Mouse (Mus musculus) cerebellum, postnatal 14 days (tissue): ENCODE data around the gene Hba-a1.
"Not testable (repeated sequence)": the region's sequence is repeated elsewhere in the genome, so short reads cannot be mapped to it uniquely, and the experiment has no call there.

ENCODE experiments used
- DNase-seq, 2 experiments: peaks; one replicate each; pipeline ENCODE4 v3.0.0; 2021; ENCODE audit warnings: mixed read lengths in 2 of 2

The Hba-a1 gene

DNA sequence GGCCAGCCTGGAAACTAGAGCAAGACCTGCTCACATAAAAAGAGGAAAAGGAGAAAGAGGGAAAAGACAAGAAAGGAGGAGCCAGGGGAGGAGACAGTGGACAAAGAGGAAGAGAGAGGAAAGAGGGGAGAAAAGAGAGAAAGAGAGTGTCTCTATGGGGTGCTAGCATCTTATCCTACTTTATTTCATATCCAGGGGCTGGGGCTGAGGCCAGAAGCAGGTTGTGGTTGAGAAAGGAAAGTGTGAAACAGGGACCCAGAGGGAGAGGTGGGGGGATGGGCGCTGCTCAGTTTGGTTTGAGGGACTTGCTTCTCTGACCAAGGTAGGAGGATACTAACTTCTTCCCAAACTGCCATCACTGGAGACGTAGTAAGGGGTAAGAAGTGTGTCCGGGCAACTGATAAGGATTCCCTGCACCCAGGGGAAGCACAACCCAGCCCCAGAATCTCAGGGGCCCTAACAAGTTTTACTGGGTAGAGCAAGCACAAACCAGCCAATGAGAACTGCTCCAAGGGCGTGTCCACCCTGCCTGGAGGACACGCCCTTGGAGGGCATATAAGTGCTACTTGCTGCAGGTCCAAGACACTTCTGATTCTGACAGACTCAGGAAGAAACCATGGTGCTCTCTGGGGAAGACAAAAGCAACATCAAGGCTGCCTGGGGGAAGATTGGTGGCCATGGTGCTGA, at the start of gene Hba-a1:
Gene Hba-a1, plus strand, starts transcription at position 421 of the 687 bp plus-strand sequence.
- not testable (repeated sequence) for DNase-seq

DNA sequence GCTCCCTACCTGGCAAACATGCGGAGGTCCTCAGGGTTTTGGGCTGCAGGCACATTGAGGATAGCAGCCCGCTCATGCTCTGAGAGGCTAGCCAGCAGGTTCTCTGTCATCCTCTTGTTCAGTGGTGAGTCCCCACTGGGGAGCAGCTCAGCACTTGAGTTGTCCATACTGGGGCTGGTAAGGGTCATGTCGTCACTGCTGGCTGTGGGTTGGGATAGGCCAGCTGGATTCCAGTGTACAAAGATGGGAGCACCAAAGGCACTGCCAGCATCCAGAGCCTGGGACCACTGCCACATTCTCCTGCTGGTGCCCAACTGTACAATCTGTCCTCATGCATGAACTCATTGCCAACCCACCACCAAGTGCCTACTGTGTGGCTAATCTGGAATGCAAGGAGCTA, 49.4 kb upstream of the Hba-a1 start:
- DNase-seq = peak; percentile 84

DNA sequence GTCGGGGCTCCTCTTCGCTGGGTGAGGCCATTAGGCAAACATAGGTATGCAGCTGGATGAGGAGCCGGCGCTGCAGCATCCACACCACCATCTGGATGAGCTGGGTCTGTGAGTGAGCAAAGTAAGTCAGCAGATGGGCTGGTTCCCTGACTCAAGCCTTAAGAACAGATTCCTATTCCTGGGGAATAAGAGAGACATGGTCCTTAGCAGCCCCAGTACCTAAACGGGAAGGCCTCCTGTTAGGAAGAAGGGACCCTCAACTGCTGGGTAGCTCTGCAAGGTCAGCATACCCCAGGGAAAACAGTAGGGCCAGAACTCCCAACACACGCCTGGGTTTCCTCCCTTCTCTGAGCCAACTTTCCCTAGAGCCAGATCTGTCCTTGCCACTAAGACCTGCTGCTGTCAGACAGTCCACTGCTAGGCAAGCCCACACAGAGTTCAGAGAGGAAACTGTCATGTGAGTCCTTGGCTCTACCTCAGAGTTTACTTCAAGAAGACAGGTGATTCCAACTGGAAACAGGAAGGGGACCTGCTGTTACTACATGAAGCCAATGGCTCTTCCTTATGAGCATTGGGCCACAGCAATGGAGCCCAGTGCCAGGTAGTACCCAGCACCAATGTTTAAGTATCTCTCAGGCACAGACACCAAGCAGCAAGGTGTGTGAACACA, 48.4 kb upstream of the Hba-a1 start:
- peak in 1 of 2 experiments; percentile 37 for DNase-seq

DNA sequence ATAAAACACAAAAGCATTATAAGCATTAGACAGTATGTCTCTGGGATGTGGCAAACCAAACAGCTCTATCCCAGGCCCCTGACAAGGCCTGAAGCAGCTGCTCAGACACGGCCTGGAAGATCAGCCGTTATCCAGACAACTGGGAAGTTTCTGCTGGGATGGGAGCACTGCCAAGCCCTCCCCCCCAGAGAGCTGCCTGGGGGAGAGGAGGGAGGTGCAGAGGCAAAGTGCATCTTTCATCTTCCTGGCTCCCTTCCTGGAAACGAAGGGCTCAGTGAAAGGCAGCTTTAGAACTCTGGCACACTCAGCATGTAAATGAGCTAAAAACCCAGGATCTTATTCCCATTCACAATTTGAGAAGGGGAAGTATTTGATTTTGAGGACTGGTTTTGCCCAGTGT, 47.7 kb upstream of the Hba-a1 start:
- DNase-seq = peak; percentile 68 to 72

DNA sequence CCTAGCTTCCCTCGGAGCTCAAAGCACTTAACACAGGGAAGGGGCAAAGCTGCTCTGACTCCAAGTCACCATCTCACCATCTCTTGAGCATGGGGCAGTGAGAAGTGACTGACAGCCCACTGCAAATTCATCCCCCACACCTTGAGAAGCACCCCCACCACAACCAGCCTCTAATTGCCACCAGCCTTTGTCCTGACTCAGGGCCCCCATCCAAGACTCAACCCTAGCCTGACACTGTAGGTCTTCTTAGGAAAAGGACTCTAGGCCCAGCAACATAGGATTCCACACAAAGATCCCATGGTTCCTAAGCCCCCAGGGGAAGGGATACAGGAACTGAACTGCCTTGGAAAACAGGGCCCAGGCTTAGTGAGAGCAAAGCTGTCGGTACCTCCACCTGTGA, 47.2 kb upstream of the Hba-a1 start:
- peak in 1 of 2 experiments; percentile 26 for DNase-seq

DNA sequence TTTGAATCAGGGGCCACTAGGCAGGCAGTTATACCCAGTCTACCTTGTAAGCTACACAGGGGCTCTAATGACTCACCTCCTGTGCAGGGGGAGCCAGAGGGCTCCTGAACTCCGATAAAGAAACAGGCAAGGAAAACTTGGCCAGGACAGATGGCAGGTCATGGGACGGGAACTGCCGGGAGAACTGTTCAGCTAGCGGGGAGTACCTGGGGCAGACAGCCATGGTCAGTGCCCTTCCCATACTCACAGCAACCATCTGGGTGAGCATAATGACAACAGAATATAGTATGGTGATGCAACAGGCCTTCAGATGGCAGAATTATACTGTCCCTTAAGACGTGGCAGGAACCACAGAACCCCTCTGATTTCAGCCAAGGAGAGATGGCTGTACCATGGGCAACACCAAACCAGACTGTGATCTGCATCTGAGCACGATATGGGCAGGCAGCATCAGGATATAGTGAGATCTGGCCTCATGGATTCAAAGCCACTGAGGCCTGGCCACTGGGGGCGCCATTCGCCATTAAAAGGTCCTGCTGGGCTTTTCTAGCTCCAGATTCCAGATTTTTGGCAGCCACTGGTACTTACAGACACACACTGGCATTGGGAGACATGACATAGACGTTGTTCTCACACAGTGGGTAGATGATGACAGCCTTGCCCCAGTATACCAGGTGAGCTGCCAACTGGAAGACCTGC, 46.5 kb upstream of the Hba-a1 start:
- DNase-seq = peak; percentile 81 to 93

DNA sequence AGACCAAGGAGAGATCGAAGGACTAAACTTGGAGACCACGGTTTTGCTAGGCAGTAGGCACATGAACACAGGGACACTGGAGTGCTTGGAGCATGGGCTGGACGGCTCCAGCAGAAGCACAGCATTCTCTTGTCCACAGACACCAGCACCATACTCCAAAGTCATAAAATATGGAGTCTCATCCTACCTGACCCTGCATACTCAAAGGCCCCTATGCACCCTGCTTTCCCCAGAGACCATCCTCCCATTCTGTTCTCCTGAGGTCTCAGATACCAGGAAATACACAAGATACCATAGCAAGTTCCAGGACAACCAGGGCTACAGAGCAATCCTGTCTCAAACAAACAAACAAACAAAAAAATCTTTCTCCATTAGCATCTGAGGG, 45.9 kb upstream of the Hba-a1 start:
- no peak for DNase-seq

DNA sequence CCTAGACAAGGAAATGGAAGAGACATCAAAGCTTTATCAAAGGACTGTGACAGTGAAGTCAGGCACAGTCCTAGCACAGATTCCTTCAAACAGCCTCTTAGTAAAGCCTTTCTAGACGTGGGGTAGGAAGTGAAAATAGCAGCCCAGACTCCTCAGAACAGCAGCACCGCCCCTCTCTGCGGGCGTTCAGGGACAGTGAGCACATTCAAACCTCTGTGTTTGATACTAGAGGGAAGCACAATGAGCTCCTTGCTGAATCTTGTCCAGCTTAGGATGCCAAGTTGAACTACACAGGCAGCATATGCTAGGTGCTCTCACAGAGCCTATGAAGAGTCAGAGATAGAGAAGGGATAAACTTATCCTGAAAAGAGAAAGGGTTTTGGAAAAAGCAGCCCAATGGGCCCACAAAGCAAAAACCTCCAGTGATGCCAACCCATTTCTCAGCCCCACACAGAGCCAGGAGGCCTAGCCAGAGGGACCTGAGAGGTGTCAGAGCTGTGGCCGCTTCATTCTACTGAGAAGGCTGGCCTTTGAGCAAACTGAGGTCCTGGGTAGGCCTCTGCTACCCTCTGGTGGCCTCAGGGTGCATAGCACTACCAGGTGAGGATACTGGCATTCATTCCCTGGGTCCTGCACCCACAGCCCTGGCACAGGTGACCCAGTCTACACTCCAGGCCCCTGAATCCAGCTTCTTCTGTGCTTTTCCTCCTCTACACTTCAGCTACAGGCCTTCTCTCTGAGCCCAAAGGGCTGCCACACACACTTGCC, 45.0 kb upstream of the Hba-a1 start:
- peak; percentile 88 to 91 for DNase-seq

DNA sequence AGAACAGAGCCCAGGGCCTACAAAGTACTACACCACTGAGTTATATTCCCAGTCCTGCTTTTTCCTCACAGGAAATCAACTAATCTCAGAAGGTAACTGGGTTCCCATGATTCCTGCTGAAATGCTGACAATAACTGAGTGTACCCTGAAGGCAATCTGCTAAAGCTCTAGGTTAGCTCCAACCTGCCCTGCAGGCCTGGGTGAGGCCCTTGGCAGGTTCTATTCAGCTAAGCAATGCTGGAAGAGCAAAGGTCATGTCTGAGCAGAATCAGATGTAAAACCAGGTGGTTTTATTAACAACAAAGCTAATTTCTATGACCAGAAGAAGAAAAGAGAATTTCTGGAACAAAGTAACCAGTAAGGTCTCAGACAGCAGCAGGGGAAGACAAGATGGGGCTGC, 41.9 kb upstream of the Hba-a1 start:
- no peak for DNase-seq

DNA sequence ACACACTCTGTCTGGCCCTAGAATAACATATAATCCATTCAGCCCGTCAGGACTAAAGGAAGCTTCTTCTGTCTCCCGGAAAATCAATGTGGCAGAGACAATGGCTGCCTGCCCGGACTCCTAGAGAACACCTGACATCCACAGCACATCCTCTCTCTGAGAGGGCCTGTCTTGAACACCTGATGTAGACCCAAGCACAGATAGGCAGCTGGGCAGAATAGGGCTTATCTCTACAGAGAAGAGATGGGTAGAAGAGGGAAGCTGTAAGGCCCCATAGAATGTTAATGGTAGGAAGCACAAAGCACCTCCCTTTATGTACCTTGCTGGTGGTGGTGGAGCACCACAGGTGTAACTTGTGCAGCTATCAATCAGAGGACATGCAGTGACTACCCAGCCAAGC, 41.1 kb upstream of the Hba-a1 start:
- DNase-seq = no peak

DNA sequence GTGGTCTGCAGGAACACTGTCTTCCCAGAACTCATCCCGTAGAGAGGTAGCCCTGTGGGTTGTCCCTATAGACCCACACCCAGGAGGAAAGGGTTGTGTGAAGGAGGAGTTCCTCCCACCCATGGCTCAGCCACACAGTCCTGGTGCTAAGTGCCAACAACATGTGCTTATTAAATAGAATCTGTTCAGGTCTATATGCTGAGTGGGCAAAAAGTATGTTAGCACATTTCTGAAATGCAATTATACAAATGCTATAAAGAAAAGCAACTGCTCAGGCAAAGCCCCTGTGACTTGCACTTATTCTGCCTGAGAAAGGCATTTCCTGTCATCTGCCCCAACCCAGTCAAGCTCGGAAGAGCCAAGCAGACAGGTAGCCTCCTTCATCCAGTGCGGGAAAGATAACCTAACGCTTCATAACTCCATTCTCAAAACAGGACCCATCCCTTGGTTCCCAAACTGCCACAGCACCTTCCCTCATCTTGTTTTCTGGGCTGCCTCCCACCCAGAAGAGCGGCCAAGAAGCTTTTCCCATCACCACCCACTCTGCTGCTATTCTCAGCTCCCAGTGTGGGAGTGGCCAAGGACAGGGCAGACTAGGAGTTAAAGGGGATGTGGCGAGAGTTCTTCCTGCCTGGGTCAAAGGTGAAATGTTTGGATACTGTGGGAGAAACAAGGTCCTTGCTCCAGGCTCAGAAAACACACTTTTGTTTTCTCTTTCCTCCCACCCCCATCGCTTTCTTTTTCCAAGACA, 39.9 kb upstream of the Hba-a1 start:
- no peak for DNase-seq

DNA sequence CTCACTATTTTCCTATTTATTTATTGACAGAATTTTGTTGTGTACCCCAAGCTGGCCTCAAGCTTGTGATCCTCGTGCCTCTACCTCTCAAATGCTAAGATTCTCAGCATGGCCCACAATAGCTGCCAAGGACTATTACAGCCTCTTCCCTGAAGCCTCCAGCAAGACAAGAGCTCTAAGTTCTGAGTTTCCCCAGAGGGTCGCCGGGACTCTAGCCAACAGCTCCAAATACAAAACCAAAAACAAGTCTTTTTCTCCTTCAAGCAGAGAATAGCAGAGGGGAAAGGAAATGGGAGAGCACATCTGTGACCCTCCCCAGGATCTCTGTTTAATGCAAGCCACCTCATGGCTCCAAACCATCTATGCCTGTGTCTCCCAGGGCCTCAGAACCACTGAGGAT, 39.2 kb upstream of the Hba-a1 start:
- no peak for DNase-seq

DNA sequence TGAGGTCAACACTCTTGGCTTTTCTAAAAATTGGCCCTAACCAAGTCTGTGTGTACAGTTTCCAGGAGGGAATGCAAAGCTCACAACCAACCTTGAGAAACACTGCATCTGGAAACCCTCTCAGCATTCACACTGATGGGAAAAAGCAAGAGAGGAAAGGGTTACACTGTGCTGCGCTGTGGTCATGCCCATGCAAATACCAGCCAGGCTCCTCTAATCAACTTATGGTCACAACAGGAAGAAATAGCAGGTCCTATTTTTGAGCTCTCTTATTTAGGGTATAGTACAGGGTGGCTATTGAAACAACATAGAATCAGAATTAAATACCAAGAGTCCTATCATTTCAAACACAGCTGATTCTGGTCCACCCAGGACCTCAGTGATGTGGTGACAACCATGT, 38.7 kb upstream of the Hba-a1 start:
- no peak for DNase-seq

DNA sequence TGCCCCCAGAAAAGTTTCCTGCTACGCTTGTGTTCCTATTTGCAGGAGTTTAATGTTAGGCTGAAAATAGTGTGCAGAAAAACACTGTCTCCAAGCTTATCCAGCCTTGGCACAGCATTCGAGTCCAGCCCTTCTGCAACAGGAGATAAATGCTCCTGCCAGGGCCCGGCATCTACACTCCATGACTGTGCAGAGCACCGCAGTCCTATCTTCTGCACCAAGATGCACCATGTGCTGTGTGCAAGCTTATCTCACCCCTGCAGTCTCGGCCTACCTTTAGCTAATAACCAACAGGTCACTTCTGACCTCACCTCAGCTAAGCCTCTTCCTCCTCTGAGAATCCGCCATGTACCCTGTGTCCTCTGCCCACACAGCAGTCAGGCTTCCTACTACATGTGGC, 37.7 kb upstream of the Hba-a1 start:
- DNase-seq = no peak

DNA sequence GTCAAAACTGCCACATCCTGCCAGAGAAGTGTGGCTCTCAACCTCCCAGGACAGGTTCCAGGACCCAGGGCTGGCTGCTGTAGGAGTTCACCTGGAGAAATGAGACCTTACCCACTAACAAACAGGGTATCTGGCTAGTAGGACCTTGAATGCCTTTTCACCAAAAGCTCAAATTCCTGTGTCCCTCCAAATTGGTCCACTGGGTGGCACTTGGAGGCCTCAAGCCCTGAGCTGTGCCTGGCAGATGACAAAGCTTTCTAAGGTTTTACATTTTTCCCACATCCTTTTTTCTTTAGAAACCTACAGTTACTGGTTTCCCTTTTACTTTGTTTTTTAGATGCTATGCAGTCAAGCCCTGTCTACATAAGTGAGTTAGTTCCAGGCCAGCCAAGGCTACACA, 36.2 kb upstream of the Hba-a1 start:
- peak; percentile 18 to 35 for DNase-seq

DNA sequence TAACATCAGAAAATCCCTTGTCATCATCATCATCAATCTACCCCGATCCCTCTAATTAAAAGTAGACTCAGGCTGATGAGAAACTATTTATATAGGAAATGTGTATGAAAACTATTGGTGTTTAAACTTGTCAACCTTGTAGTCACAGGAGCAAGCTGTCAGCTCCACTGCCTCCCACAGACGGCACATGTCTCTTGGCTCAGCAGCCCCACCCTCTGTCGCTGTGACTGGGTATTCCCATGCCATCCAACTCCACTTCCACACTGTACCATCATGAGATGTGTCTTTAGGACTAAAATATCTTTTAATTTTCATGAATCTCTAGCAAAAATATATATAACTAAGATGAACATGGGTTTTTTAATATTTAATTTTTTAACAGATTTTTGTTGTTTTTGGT, 35.0 kb upstream of the Hba-a1 start:
- DNase-seq = no peak

DNA sequence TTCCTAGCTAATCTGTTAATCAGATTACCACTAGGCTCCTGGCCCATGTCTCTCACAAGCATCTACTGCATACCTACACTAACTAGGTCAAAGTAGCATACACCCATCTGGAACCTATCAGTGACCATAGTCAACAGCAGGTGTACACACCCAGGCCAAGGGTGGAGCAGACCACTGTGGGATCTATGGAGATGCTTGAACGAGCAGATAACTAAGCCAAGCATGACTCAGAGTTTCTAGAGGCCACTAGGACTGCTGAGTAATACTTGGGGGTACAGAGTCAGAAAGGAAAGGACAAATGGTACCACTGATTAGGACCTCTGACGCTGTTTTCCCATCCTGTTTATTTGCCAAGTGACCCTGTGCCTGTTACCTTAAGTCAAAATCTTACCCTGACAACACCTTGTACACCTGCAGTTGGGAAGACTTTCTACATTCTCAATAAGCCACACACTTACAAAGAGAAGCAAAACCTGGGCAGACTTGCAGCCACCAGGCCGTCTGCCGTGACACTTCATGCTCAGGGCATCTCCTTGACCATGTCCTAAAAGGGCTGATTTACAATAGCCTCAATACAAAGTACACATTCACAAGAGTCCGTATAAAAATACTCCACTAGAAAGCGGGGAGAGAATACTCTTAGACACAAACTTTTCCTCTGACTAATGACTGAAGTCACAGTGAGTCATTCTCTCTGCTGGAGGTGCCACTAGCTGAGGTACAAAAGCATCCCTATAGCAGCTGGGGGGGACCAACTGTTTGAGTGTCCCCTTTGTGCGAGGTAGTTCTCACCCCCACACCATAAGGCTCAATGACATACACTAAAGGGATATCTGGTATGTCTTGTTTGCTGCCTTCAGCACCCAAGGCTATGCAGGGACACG, 32.2 kb upstream of the Hba-a1 start:
- DNase-seq = no peak

DNA sequence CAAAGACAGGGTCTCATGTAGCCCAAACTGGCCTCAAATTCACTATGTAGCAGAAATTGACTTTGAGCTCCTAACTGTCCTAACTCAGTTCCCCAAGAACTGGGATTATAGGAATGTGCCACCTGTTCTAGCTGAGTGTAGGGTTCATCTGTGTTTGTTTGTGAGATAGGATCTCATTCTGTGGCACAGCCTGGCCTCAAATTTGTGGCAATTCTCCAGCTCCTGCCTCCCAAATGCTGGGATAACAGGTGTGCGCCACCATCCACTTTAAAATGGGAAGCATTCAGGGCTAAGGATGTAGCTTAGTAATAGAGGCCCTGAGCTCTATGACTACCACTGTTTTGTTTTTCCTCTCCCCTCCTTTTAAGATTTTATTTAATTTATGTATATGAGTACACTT, 30.2 kb upstream of the Hba-a1 start:
- DNase-seq = no peak

DNA sequence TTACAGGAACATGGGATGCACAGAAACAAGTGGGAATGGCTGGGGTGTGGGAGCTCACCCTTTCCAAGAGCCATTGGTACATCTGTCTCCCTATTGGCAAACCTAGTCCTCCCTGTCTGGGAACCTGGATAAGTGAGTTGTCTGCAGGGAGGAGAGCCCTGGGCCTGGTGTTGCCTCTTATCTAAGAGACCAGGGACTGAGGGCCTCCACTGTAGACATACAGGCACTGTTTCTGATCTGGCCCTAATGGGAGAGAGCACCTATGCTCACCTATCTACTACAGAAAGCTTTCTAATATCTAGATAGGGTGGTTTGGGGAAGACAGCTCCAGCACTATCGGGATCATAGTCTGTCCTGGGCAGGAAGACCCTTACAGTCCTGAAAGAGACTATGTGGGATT, 27.2 kb upstream of the Hba-a1 start:
- no peak for DNase-seq

DNA sequence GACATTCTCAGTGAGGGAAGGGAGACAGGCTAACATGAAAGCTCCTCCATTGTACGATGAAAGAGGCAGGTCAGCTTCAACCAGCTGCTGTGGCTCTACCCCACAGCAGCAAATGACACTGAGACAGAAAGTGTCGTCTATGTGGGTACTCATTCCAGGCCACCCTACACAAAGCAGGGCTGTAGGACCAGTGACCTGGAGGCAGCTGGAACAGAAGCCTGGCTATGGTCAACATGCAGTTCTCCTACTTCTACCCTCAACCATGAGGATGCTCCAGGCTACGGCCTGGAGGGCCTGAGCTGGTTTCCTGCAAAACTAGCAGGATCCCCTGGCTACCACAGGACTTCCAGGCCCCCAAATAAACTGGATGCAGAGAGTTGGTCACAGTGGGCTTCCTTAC, 26.7 kb upstream of the Hba-a1 start:
- DNase-seq = no peak

DNA sequence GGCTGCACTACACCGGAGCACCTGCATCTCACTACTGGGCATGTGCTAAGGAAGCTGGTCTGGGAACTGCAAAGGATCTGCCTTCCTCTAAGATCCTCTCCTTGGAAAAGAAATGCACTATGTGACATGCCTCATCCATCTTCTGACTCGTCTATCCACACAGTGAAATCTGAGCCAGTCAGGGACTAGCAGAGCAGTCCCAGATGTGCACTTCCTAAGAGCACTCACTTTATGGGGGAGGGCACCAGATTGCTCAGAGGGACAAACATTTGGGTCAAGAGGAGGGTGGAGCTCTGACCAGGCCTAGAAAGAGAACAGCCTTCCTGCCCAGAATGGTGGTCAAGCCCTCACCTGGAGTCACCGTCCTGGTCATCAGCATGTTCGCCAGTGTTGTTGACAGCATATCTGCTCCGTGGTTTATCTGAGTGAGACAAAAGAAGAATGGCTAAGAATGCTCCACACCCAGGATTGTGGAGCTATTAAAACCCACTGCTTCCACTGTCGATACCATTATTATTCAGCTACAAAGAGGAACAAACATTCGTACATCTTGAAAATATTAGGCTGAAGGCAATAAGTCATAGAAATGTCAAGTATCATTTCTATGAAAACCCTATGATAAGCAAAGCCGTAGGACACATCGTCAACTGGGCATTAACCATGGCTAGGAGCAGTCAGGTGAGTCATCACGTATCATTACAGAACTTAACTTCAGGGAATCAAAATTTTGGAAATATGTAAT, 20.5 kb upstream of the Hba-a1 start:
- no peak for DNase-seq
